Mouse (Mus musculus) lung, embryonic 15.5 days (tissue): ENCODE measurements around the gene Tnnt3. TPM values are rescaled to one million over a fixed set of nuclear protein-coding genes. Genes with fewer than 3 reads are reported as not detected.
A peak's percentile ranks its signal among the peaks of the same experiment; 100 is the strongest.

Experiments
- ATAC-seq: fragments of 200-750 bp; cut with Nextera tagmentation; 2 replicates; pipeline ENCODE4 v1.8.0; 2017; ENCODE audit warnings: moderate number of reproducible peaks, borderline replicate concordance; ENCODE audit not compliant: low FRiP score, low TSS enrichment; ENCODE audit errors: extremely low read depth
- H3K27ac ChIP-seq: fragments of 300-500 bp; sonication (generic); 2 replicates; pipeline ENCODE4 v1.5.1; 2015; ENCODE audit warnings: moderate library complexity, mild to moderate bottlenecking, inconsistent platforms
- H3K27me3 ChIP-seq: fragments of 300-500 bp; sonication (generic); 2 replicates; pipeline ENCODE4 v1.6.1; 2015; ENCODE audit warnings: inconsistent platforms
- H3K36me3 ChIP-seq: fragments of 300-500 bp; sonication (generic); 2 replicates; pipeline ENCODE4 v1.6.1; 2015; ENCODE audit warnings: inconsistent platforms
- H3K4me1 ChIP-seq: fragments of 300-500 bp; sonication (generic); 2 replicates; pipeline ENCODE4 v1.6.1; 2015; ENCODE audit warnings: inconsistent platforms
- H3K4me2 ChIP-seq: fragments of 300-500 bp; sonication (generic); 2 replicates; pipeline ENCODE4 v1.6.1; 2015; ENCODE audit warnings: inconsistent platforms, mild to moderate bottlenecking, moderate library complexity
- H3K4me3 ChIP-seq: fragments of 300-500 bp; sonication (generic); 2 replicates; pipeline ENCODE4 v1.5.1; 2015; ENCODE audit warnings: mild to moderate bottlenecking, inconsistent platforms
- H3K9ac ChIP-seq: fragments of 300-500 bp; sonication (generic); 2 replicates; pipeline ENCODE4 v1.6.1; 2015; ENCODE audit warnings: inconsistent platforms
- H3K9me3 ChIP-seq: fragments of 300-500 bp; sonication (generic); 2 replicates; pipeline ENCODE4 v1.6.1; 2016; ENCODE audit warnings: inconsistent platforms
- WGBS: fragments of 180-500 bp; shearing (Covaris S2); methylation state at CpG from one replicate; pipeline ENCODE4 v1.1.7; 2015; 5-methylcytosine and 5-hydroxymethylcytosine counted together
- polyA plus RNA-seq: library from polyadenylated mRNA; unstranded; fragments of >200 nt; fragmentation: Nextera tagmentation; extraction: Ambion mirVana; gene quantifications from 2 replicates; pipeline ENCODE4 v1.2.1, GENCODE M21; 2015

Gene Tnnt3
- polyA plus RNA-seq, 1 experiment from 2014 or later, result 2.5 TPM

DNA sequence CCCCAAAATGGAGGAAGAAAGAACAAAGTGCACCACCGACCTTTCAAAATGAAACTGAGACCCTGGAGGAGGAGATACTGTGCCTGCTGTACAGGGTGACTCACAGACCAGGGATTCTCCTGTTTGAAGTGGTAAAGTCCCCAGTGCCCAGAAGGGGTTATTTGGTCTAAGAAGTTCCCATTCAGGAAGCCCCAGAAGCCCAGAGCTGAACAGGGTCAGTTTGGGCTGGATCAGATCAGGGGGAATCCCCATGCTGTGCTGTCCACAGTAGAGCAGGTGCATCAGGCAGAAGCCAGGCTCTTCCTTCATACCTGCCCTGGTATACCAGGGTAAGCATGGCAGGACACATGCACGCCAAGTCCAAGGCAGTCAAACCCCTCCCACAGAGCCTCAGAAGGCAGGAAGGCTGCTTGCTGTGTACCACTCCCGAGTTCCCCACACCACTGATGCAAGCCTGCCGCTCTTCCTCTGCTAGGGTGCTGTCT is 36.0 kb upstream of the Tnnt3 start:
- no peaks in the 10 kb centered on the region for H3K36me3 ChIP-seq
- WGBS, result 72% methylated on average over 4 of the region's 4 CpGs
- H3K27ac ChIP-seq, result no peak overlapping the region
- H3K4me2 ChIP-seq, result no peak overlapping the region
- H3K4me1 ChIP-seq, result peaks cover 27% of the 10 kb centered on the region
- no peak for ATAC-seq
- H3K9me3 ChIP-seq, result no peaks in the 10 kb centered on the region
- H3K9ac ChIP-seq, result no peak overlapping the region
- H3K4me3 ChIP-seq, result no peak overlapping the region
- no peaks in the 10 kb centered on the region for H3K27me3 ChIP-seq

DNA sequence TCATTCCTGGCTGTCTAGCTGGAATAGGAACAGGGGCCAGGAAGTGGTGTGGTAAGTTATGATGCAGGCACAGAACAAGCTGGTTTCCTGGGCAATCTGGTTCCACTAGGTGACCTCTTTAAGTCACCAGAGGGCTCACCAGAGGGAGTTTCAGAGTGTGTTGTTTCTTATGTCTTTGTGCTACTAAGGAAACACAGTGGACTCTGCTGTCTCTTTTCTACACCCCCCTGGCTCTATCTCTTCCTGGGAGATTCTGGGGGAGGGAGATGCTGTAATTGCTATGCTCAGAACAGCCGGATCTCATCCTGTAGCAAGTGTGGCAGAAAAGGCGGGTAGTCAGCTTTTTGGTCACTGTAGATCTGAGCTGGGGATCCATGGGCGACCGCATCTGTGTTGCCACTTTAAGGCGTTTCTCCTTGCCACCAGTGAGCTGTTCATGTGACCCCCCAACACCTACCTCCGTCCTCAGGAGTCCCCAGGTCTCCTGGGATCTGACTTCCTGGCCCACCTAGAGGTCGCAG is 28.4 kb upstream of the Tnnt3 start:
- Histone ChIP-seq H3K27me3 (no peaks in the 10 kb centered on the region), H3K9me3 (no peaks in the 10 kb centered on the region), H3K36me3 (no peaks in the 10 kb centered on the region), H3K9ac (no peak overlapping the region), H3K27ac (peak overlapping the region; percentile 89), H3K4me3 (no peak overlapping the region), H3K4me1 (peaks cover 38% of the 10 kb centered on the region), H3K4me2 (no peak overlapping the region)
- ATAC-seq, result peak; percentile 27; the same call in 1 of the 2 replicates
- 47% methylated on average over 7 of the region's 7 CpGs for WGBS

DNA sequence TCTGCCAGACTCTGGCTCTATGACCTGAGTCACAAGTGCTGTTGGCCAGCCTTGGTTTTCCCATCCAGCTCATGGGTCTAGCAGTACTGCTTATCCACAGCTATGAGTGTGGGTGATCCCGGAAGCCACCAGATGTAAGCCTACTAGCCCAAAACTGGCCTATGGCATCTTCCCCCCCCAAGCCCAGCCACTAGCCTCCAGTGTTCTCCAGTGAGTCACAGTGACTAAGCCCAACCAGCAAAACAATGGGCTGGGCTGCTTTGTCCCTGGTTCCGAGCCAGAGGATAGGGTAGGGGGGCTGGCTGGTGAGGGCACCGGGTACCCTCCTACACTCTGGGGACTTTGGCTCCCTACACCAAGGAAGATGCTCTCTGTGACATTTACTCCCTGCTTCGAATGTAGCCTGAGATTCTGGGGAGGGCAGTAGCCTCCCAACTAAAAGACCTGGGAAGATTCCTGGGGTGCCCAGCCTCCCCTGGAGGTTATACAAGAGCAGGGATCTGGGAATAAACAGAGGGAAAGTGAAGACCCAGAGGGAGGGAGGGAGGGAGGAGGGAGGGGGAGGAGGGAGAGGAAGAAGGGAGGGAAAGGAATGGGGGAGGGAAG is 27.7 kb upstream of the Tnnt3 start:
- peak; percentile 68 for ATAC-seq
- H3K4me2 ChIP-seq, result peak overlapping the region; percentile 54; the same call in 1 of the 2 replicates
- no peak overlapping the region for H3K9ac ChIP-seq
- H3K4me3 ChIP-seq, result no peak overlapping the region
- no peaks in the 10 kb centered on the region for H3K27me3 ChIP-seq
- H3K9me3 ChIP-seq, result no peaks in the 10 kb centered on the region
- H3K27ac ChIP-seq, result peak overlapping the region; percentile 89
- peaks cover 38% of the 10 kb centered on the region for H3K4me1 ChIP-seq
- no peaks in the 10 kb centered on the region for H3K36me3 ChIP-seq
- WGBS, result 16% methylated on average over 4 of the region's 4 CpGs

DNA sequence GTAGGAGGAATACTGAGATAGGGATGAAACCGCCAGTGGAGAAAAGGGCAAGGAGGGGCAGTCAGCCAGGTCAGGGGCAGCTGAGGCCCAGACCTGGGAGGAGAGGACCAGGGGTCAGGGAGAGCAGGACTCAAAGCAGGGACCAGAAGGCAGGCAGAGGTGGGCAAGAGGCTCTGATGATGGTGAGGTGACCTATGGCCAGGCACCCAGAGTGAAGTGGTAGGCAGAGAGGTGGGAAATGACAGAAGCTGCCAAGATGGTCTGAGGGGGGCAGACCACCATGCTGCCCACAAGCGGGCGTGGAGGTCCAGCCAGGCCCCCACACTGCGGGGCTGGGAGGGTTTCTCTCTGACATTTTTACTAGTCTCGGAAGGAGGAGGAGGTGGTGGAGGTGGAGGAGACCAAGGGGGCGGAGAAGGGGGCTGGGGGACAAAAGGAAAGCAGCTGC is 27.2 kb upstream of the Tnnt3 start:
- Histone ChIP-seq H3K4me2 (peak overlapping the region; percentile 54), H3K4me1 (peaks cover 38% of the 10 kb centered on the region), H3K9me3 (no peaks in the 10 kb centered on the region), H3K27me3 (no peaks in the 10 kb centered on the region), H3K4me3 (peak overlapping the region; percentile 22), H3K9ac (peak overlapping the region; percentile 16; the same call in 1 of the 2 replicates), H3K27ac (peak overlapping the region; percentile 89), H3K36me3 (no peaks in the 10 kb centered on the region)
- ATAC-seq, result peak; percentile 6; the same call in 1 of the 2 replicates
- WGBS, result 40% methylated on average over 6 of the region's 6 CpGs

DNA sequence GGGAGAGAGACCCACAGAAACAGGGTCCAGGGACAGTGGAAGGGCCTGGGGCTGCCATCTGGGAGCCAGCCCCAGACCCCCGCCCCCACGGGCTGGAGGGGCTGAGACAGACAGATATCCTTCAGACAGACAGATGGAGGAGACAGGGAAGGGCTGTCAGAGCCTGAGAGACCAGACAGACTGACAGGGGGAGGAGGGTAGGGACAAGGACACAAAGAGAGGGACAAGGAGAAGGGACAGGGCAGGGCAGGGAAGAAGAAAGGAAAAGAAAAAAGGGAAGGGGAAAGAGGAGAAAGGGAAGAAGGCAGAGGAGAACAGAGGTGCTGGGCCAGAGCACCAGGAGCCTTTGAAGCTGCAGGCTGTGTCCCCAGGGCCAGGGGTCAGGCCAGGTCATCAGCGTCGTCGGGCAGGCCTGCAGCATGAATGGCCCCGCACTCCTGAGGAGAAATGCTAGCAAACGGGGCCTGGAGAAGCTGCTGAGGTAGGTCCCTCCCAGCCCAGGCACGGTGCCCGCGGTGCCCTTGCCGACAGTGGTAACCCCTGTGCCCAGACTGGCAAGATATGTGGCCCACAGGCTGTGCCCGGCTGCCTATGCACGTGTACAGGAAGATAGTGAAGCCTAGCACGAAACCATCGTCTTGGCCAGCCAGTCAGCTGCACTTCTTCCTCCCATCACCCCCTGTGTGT is 26.6 kb upstream of the Tnnt3 start:
- 35% methylated on average over 15 of the region's 15 CpGs for WGBS
- ATAC-seq, result peak; percentile 7; the same call in 1 of the 2 replicates
- peaks cover 43% of the 10 kb centered on the region for H3K4me1 ChIP-seq
- H3K9ac ChIP-seq, result peak overlapping the region; percentile 16
- H3K4me3 ChIP-seq, result peak overlapping the region; percentile 22
- H3K27ac ChIP-seq, result peak overlapping the region; percentile 89
- no peaks in the 10 kb centered on the region for H3K9me3 ChIP-seq
- H3K36me3 ChIP-seq, result no peaks in the 10 kb centered on the region
- H3K4me2 ChIP-seq, result peak overlapping the region; percentile 54
- H3K27me3 ChIP-seq, result no peaks in the 10 kb centered on the region

- peak overlapping the region; percentile 22 for H3K4me3 ChIP-seq
- H3K4me2 ChIP-seq, result peak overlapping the region; percentile 54
- ATAC-seq, result no peak
- no peaks in the 10 kb centered on the region for H3K9me3 ChIP-seq
- 87% methylated on average over 4 of the region's 4 CpGs for WGBS
- no peaks in the 10 kb centered on the region for H3K27me3 ChIP-seq
- H3K36me3 ChIP-seq, result no peaks in the 10 kb centered on the region
- H3K27ac ChIP-seq, result peak overlapping the region; percentile 89
- H3K4me1 ChIP-seq, result peaks cover 44% of the 10 kb centered on the region
- no peak overlapping the region for H3K9ac ChIP-seq
These were observed 25.7 kb upstream of the Tnnt3 start for GRCm38 (mm10) chr7:142472936-142473335.

DNA sequence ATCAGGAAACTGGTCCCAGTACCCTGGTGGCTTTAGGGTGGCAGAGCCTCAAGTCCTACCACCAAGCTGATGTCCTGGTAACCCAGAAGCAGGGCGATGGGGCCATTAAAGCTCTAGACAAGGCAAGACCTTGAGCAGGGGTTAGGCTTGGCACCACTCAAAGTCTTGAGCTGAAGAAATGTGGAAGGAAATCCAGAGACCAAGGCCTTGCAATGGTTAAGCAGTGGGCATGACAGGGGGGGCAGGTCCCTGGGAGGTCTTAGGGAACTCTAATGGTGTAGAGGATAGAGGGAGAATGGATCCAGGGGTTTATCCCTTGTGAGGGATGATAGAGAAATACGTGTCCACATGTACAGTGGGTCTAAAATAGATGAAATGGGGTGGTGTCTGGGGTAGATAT is 25.2 kb upstream of the Tnnt3 start:
- H3K9ac ChIP-seq, result no peak overlapping the region
- no peaks in the 10 kb centered on the region for H3K27me3 ChIP-seq
- no peaks in the 10 kb centered on the region for H3K36me3 ChIP-seq
- H3K9me3 ChIP-seq, result no peaks in the 10 kb centered on the region
- H3K27ac ChIP-seq, result peak overlapping the region; percentile 89
- peak overlapping the region; percentile 54 for H3K4me2 ChIP-seq
- H3K4me3 ChIP-seq, result peak overlapping the region; percentile 22
- ATAC-seq, result no peak
- peaks cover 44% of the 10 kb centered on the region for H3K4me1 ChIP-seq
- 87% methylated on average over 2 of the region's 2 CpGs for WGBS

DNA sequence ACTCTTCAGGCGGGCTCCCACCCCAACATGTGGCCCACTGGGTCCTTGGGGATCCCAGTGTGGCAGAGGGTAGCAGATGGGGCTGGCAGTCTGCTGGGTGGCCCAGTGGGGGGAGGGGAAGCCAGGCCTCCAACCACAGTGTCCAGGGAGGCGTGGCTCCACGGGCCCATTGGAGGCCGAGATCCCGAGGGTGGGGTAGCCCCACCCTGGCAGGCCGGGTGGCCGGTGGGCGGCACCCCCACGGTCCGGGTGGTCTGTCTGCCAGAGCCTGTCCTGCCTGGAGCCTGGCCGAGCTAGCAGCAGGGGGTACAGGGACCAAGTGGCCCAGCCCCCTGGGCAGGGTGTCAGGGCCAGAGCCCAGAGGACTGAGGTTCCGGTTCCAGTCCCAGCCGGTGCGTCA is 23.8 kb upstream of the Tnnt3 start:
- Histone ChIP-seq H3K4me2 (peak overlapping the region; percentile 54), H3K4me1 (peaks cover 44% of the 10 kb centered on the region), H3K36me3 (no peaks in the 10 kb centered on the region), H3K27me3 (no peaks in the 10 kb centered on the region), H3K4me3 (peak overlapping the region; percentile 38), H3K9me3 (no peaks in the 10 kb centered on the region), H3K27ac (peak overlapping the region; percentile 89), H3K9ac (peak overlapping the region; percentile 44)
- WGBS, result 53% methylated on average over 14 of the region's 14 CpGs
- ATAC-seq, result peak; percentile 51; the same call in 1 of the 2 replicates

- Histone ChIP-seq H3K4me1 (peaks cover 47% of the 10 kb centered on the region), H3K27me3 (no peaks in the 10 kb centered on the region), H3K4me2 (peak overlapping the region; percentile 54), H3K27ac (peak overlapping the region; percentile 89), H3K9ac (peak overlapping the region; percentile 44), H3K9me3 (no peaks in the 10 kb centered on the region), H3K4me3 (peak overlapping the region; percentile 38), H3K36me3 (no peaks in the 10 kb centered on the region)
- 38% methylated on average over 7 of the region's 7 CpGs for WGBS
- no peak for ATAC-seq
These were observed 23.0 kb upstream of the Tnnt3 start for GRCm38 (mm10) chr7:142475641-142476040.

GRCm38 (mm10) chr7:142476271-142476670 is 22.4 kb upstream of the Tnnt3 start:
- peaks cover 48% of the 10 kb centered on the region for H3K4me1 ChIP-seq
- peak overlapping the region; percentile 54 for H3K4me2 ChIP-seq
- H3K36me3 ChIP-seq, result no peaks in the 10 kb centered on the region
- peak overlapping the region; percentile 38 for H3K4me3 ChIP-seq
- no peaks in the 10 kb centered on the region for H3K9me3 ChIP-seq
- peak overlapping the region; percentile 44 for H3K9ac ChIP-seq
- no peak for ATAC-seq
- H3K27ac ChIP-seq, result peak overlapping the region; percentile 89
- 80% methylated on average over 5 of the region's 5 CpGs for WGBS
- H3K27me3 ChIP-seq, result no peaks in the 10 kb centered on the region

DNA sequence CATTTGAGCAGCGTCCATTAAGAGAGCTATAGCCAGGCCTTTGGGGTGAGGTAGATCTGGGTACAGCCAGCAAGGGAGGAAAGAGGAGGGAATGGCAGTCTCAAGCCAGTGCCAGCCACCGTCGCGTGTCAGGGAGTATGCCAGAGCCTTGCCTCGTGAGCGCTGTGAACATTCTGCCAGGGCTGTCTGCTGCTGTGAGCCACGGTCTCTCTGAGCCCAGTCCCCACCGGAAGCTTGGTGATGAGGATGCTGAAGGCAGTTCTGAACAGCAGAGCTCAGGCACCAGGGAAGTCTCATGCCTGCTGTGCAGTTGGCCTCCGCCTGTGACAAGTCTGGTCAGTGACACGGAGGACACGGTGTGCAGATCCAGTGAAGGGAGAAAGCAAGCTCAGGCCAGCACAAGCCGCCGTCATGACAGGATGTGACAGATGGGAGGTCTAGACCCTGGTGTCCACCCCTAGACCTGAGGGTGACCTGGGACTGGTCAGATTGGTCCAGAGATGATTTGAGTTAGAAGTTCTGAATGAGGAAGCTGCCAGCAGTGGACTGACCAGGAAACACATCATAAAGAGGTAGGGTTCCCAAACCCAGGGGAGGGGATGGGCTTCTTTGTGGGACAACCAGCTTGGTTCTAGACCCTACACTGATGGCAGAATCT is 21.7 kb upstream of the Tnnt3 start:
- 66% methylated on average over 13 of the region's 13 CpGs for WGBS
- no peaks in the 10 kb centered on the region for H3K27me3 ChIP-seq

More for the DNA sequence above, 21.7 kb upstream of the Tnnt3 start:
- H3K36me3 ChIP-seq, result no peaks in the 10 kb centered on the region
- peak overlapping the region; percentile 89 for H3K27ac ChIP-seq
- no peak for ATAC-seq
- peak overlapping the region; percentile 54 for H3K4me2 ChIP-seq
- no peaks in the 10 kb centered on the region for H3K9me3 ChIP-seq
- H3K9ac ChIP-seq, result peak overlapping the region; percentile 44
- H3K4me3 ChIP-seq, result peak overlapping the region; percentile 38
- H3K4me1 ChIP-seq, result peaks cover 48% of the 10 kb centered on the region
